Mouse (Mus musculus) lung, embryonic 16.5 days (tissue): ENCODE measurements around the gene Rbms3. TPM values are rescaled to one million over a fixed set of nuclear protein-coding genes. Genes with fewer than 3 reads are reported as not detected.
A peak's percentile ranks its signal among the peaks of the same experiment; 100 is the strongest.

Experiments
- ATAC-seq: fragments of 200-750 bp; cut with Nextera tagmentation; 2 replicates; pipeline ENCODE4 v1.8.0; 2017; ENCODE audit warnings: low read depth, mild to moderate bottlenecking, moderate library complexity
- H3K27ac ChIP-seq: fragments of 300-500 bp; sonication (generic); 2 replicates; pipeline ENCODE4 v1.5.1; 2014; ENCODE audit warnings: mild to moderate bottlenecking, control low read depth, low read length
- H3K27me3 ChIP-seq: fragments of 300-500 bp; sonication (generic); 2 replicates; pipeline ENCODE4 v1.6.1; 2014; ENCODE audit warnings: low read depth, low read length, mixed read lengths; ENCODE audit not compliant: control insufficient read depth, insufficient read depth
- H3K36me3 ChIP-seq: fragments of 300-500 bp; sonication (generic); 2 replicates; pipeline ENCODE4 v1.6.1; 2014; ENCODE audit warnings: low read length; ENCODE audit not compliant: control insufficient read depth, insufficient read depth
- H3K4me1 ChIP-seq: fragments of 300-500 bp; sonication (generic); replicated peaks from 2 replicates; pipeline ENCODE4 v1.6.1; 2014; ENCODE audit warnings: low read length, mixed read lengths; ENCODE audit not compliant: control insufficient read depth, insufficient read depth
- H3K4me2 ChIP-seq: fragments of 300-500 bp; sonication (generic); 2 replicates; pipeline ENCODE4 v1.6.1; 2014; ENCODE audit warnings: low read depth, low read length, control low read depth
- H3K4me3 ChIP-seq: fragments of 300-500 bp; sonication (generic); 2 replicates; pipeline ENCODE4 v1.5.1; 2014; ENCODE audit warnings: mild to moderate bottlenecking, low read length, control low read depth
- H3K9ac ChIP-seq: fragments of 300-500 bp; sonication (generic); 2 replicates; pipeline ENCODE4 v1.6.1; 2014; ENCODE audit warnings: low read length, control low read depth
- H3K9me3 ChIP-seq: fragments of 300-500 bp; sonication (generic); 2 replicates; pipeline ENCODE4 v1.6.1; 2016; ENCODE audit warnings: low read length; ENCODE audit not compliant: control insufficient read depth
- WGBS: fragments of 180-500 bp; shearing (Covaris S2); extraction: QIAGEN DNeasy Blood & Tissue Kit; methylation state at CpG from one replicate; pipeline ENCODE4 v1.1.7; 2014; 5-methylcytosine and 5-hydroxymethylcytosine counted together
- polyA plus RNA-seq: library from polyadenylated mRNA; unstranded; fragments of >200 nt; fragmentation: Nextera tagmentation; extraction: Ambion mirVana; gene quantifications from 2 replicates; pipeline ENCODE4 v1.2.1, GENCODE M21; 2015

The Rbms3 gene
- polyA plus RNA-seq, 1 experiment from 2014 or later: 104 TPM

DNA sequence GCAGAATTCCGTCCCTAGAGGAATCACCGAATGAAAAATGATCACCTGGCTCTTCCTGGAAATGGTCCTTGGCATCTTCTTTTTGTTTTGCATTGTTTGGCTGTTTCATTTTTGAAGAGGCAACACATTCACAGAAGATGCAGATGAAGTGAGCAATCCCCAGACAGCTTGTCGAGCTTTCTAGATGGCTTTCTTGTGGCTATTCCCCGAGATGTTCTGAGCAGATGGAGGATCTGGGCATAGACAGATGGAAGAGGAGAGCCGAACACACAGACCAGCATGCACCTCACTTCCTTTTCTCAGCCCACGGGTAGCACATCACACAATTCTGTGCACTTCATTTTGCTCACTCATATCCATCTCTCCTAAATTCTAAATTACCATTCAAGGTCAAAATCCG is 1063.0 kb downstream of the Rbms3 start:
- Histone ChIP-seq H3K4me1 (no peaks in the 10 kb centered on the region), H3K4me3 (no peak overlapping the region), H3K4me2 (no peak overlapping the region), H3K27me3 (no peaks in the 10 kb centered on the region), H3K9me3 (no peaks in the 10 kb centered on the region), H3K36me3 (no peaks in the 10 kb centered on the region), H3K9ac (no peak overlapping the region), H3K27ac (no peak overlapping the region)
- no peak for ATAC-seq
- 86% methylated on average over 7 of the region's 7 CpGs for WGBS

DNA sequence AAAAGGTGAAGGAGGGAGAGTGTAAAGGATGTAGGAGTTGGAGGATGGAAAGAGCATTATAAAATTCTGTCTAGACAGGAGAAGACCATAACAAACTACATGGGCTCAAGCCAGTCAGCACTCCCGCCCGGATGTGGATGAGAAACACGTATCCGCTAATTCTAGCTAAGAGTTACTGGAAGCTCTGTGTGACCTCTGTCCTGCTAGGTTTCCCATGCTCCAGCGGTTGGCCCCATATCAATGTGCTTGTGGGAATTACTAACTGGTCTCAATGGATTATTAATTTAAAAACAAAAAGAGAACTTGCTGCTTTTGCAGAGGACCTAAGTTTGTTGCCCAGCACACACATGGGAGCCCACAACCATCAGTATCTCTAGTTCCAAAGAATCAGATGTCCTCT is 1071.9 kb downstream of the Rbms3 start:
- H3K4me3 ChIP-seq: no peak overlapping the region
- no peaks in the 10 kb centered on the region for H3K27me3 ChIP-seq
- no peaks in the 10 kb centered on the region for H3K36me3 ChIP-seq
- H3K27ac ChIP-seq: no peak overlapping the region
- ATAC-seq: no peak
- H3K9ac ChIP-seq: no peak overlapping the region
- H3K4me2 ChIP-seq: no peak overlapping the region
- no peaks in the 10 kb centered on the region for H3K4me1 ChIP-seq
- no peaks in the 10 kb centered on the region for H3K9me3 ChIP-seq
- 91% methylated on average over 5 of the region's 5 CpGs for WGBS

DNA sequence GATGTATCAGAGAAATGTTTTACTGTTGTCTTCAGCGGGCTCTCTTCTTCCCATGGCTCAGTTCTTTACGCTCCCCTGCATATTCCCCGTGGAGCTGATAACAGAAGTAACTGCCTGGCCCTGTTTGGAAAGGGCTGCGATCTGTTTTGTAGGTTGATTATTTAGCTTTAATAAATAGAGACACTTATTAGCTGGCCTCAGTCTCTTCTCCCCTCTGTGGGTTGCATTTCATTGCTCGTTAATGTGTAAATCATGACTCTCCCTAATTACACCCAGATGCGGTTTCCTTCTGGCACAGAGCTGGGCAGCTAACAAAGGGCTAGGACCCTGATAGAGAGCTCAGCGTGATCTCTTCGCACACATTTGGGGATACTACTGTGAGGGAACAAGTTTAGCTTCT is 1073.1 kb downstream of the Rbms3 start:
- 56% methylated on average over 8 of the region's 8 CpGs for WGBS
- Histone ChIP-seq H3K9ac (no peak overlapping the region), H3K27me3 (no peaks in the 10 kb centered on the region), H3K4me1 (no peaks in the 10 kb centered on the region), H3K27ac (no peak overlapping the region), H3K4me3 (no peak overlapping the region), H3K9me3 (no peaks in the 10 kb centered on the region), H3K4me2 (no peak overlapping the region), H3K36me3 (no peaks in the 10 kb centered on the region)
- no peak for ATAC-seq

DNA sequence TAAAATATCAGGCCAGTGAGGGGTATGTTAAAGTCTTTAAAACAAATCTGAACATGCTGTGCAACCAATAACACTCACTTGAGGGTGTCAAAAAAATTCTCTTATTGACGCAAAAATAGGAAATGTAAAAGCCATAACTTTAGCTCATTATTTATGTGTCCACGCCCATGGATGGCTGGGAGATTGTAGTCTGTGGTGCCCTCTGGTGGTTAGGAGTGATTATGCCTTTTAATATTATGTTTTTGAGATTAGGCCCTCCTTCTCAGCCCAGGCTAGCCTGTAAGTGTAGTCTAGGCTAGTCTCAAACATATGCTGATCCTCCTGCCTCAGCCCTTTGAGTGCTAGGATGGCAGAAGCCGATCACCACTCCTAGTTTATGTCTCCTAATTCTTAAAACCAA is 1076.5 kb downstream of the Rbms3 start:
- H3K4me1 ChIP-seq: no peaks in the 10 kb centered on the region
- no peak for ATAC-seq
- WGBS: 83% methylated on average over 3 of the region's 3 CpGs

GRCm38 (mm10) chr9:116546156-116546555 is 1083.6 kb downstream of the Rbms3 start:
- Histone ChIP-seq H3K4me2 (no peak overlapping the region), H3K4me3 (no peak overlapping the region), H3K27ac (no peak overlapping the region), H3K4me1 (no peaks in the 10 kb centered on the region), H3K36me3 (no peaks in the 10 kb centered on the region), H3K9me3 (no peaks in the 10 kb centered on the region), H3K9ac (no peak overlapping the region), H3K27me3 (no peaks in the 10 kb centered on the region)
- ATAC-seq: no peak
- WGBS: 71% methylated on average over 4 of the region's 4 CpGs

More for the DNA sequence above, 1076.5 kb downstream of the Rbms3 start:
- Histone ChIP-seq H3K9me3 (no peaks in the 10 kb centered on the region), H3K4me3 (no peak overlapping the region), H3K4me2 (no peak overlapping the region), H3K36me3 (no peaks in the 10 kb centered on the region), H3K9ac (no peak overlapping the region), H3K27me3 (no peaks in the 10 kb centered on the region), H3K27ac (no peak overlapping the region)

DNA sequence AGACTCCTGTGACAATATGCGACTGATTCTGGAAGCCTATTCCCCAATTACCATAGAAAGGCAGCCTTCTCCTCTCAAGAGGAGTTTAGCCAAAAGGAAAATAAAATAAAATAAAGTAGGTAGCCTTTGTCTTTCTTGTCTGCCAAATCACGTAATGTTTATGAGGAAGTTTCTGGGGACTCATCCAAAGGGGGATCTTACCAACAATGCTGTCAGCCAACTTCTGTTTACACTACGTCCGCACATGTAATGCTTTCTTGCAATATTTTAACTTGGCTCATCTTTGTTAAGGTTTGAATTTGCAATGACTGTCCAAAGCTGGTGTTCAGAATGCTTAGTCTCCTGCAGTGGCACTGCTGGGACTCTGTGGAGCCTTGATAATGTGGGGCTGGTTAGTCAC is 1086.9 kb downstream of the Rbms3 start:
- H3K9ac ChIP-seq: no peak overlapping the region
- no peak overlapping the region for H3K4me3 ChIP-seq
- H3K4me2 ChIP-seq: no peak overlapping the region
- peak; percentile 60; the same call in 1 of the 2 replicates for ATAC-seq
- no peaks in the 10 kb centered on the region for H3K9me3 ChIP-seq
- H3K4me1 ChIP-seq: no peaks in the 10 kb centered on the region
- H3K36me3 ChIP-seq: no peaks in the 10 kb centered on the region
- no peaks in the 10 kb centered on the region for H3K27me3 ChIP-seq
- 47% methylated on average over 4 of the region's 4 CpGs for WGBS
- H3K27ac ChIP-seq: peak overlapping the region; percentile 32; the same call in 1 of the 2 replicates

- no peak for ATAC-seq
- H3K9me3 ChIP-seq: no peaks in the 10 kb centered on the region
- no peaks in the 10 kb centered on the region for H3K4me1 ChIP-seq
- H3K27ac ChIP-seq: no peak overlapping the region
- no peak overlapping the region for H3K4me3 ChIP-seq
- WGBS: 74% methylated on average over 7 of the region's 7 CpGs
- H3K4me2 ChIP-seq: no peak overlapping the region
- no peak overlapping the region for H3K9ac ChIP-seq
- H3K27me3 ChIP-seq: no peaks in the 10 kb centered on the region
- H3K36me3 ChIP-seq: no peaks in the 10 kb centered on the region
Observed at GRCm38 (mm10) chr9:116541976-116542375, 1087.7 kb downstream of the Rbms3 start.

GRCm38 (mm10) chr9:116535709-116536108 is 1094.0 kb downstream of the Rbms3 start:
- H3K36me3 ChIP-seq: no peaks in the 10 kb centered on the region
- H3K9ac ChIP-seq: no peak overlapping the region
- no peak overlapping the region for H3K27ac ChIP-seq
- ATAC-seq: no peak
- H3K9me3 ChIP-seq: peaks cover 7% of the 10 kb centered on the region
- H3K4me2 ChIP-seq: no peak overlapping the region
- H3K27me3 ChIP-seq: no peaks in the 10 kb centered on the region
- H3K4me1 ChIP-seq: no peaks in the 10 kb centered on the region
- WGBS: 56% methylated on average over 3 of the region's 3 CpGs
- no peak overlapping the region for H3K4me3 ChIP-seq

DNA sequence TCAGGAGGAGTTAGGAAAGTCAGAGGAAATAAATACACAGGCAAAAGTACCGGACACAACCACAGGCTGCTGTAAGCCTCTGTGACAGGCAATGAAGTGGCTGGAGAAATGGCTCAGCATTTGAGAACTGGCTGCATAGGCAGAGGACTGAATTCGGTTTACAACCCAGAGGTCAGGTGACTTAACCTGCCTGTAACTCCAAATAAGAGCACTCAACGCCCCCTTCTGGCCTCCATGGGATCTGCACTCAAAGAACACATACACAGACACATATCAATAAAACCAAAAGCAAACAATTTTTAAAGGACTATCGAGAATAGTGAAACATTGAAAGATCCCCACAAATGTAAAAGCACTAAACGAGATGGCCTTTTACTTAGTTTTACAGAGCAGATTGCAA is 1096.3 kb downstream of the Rbms3 start:
- Histone ChIP-seq H3K4me3 (no peak overlapping the region), H3K9me3 (peaks cover 7% of the 10 kb centered on the region), H3K9ac (no peak overlapping the region), H3K27me3 (no peaks in the 10 kb centered on the region), H3K36me3 (no peaks in the 10 kb centered on the region), H3K4me2 (no peak overlapping the region), H3K4me1 (no peaks in the 10 kb centered on the region), H3K27ac (no peak overlapping the region)
- no peak for ATAC-seq
- WGBS: 80% methylated on average over 5 of the region's 5 CpGs

GRCm38 (mm10) chr9:116531121-116531520 is 1098.6 kb downstream of the Rbms3 start:
- 88% methylated on average over 4 of the region's 4 CpGs for WGBS
- Histone ChIP-seq H3K9ac (no peak overlapping the region), H3K4me1 (no peaks in the 10 kb centered on the region), H3K9me3 (peaks cover 7% of the 10 kb centered on the region), H3K4me2 (no peak overlapping the region), H3K4me3 (no peak overlapping the region), H3K27ac (no peak overlapping the region), H3K36me3 (no peaks in the 10 kb centered on the region), H3K27me3 (no peaks in the 10 kb centered on the region)
- ATAC-seq: no peak
